Mouse (Mus musculus) midbrain, embryonic 11.5 days (tissue): ENCODE measurements at regions not wholly inside any gene's neighbourhood (a gene's known extent, or its start where the extent isn't known, plus 50 kb on each side); places are given as distances from the start of the nearest gene placed in this dataset.

Source experiments
- ATAC-seq: fragments of 200-750 bp; cut with Nextera tagmentation; 2 replicates; pipeline ENCODE4 v1.8.0; 2017; ENCODE audit warnings: moderate TSS enrichment, moderate library complexity; ENCODE audit not compliant: low FRiP score
- DNase-seq: peaks from one replicate; pipeline ENCODE4 v3.0.0; 2015; ENCODE audit warnings: low spot score; ENCODE audit errors: missing footprints
- H3K27ac ChIP-seq: fragments of 300-500 bp; sonication (generic); 2 replicates; pipeline ENCODE4 v1.5.1; 2014; ENCODE audit warnings: low read depth, low read length
- H3K27me3 ChIP-seq: fragments of 300-500 bp; sonication (generic); 2 replicates; pipeline ENCODE4 v1.6.1; 2014; ENCODE audit warnings: mild to moderate bottlenecking, low read length, moderate library complexity, mixed read lengths; ENCODE audit not compliant: control insufficient read depth, insufficient read depth
- H3K36me3 ChIP-seq: fragments of 300-500 bp; sonication (generic); 2 replicates; pipeline ENCODE4 v1.6.1; 2014; ENCODE audit warnings: mild to moderate bottlenecking, low read length, moderate library complexity, mixed read lengths; ENCODE audit not compliant: control insufficient read depth, insufficient read depth
- H3K4me1 ChIP-seq: fragments of 300-500 bp; sonication (generic); 2 replicates; pipeline ENCODE4 v1.6.1; 2014; ENCODE audit warnings: low read length; ENCODE audit not compliant: control insufficient read depth, insufficient read depth
- H3K4me2 ChIP-seq: fragments of 300-500 bp; sonication (generic); 2 replicates; pipeline ENCODE4 v1.6.1; 2014; ENCODE audit warnings: mild to moderate bottlenecking, moderate library complexity
- H3K4me3 ChIP-seq: fragments of 300-500 bp; sonication (generic); 2 replicates; pipeline ENCODE4 v1.5.1; 2014; ENCODE audit warnings: low read depth, low read length
- H3K9ac ChIP-seq: fragments of 300-500 bp; sonication (generic); 2 replicates; pipeline ENCODE4 v1.6.1; 2014; ENCODE audit warnings: low read length
- H3K9me3 ChIP-seq: fragments of 300-500 bp; sonication (generic); 2 replicates; pipeline ENCODE4 v1.6.1; 2016; ENCODE audit warnings: low read length; ENCODE audit not compliant: control insufficient read depth
- WGBS: fragments of 180-500 bp; shearing (Covaris S2); extraction: QIAGEN DNeasy Blood & Tissue Kit; methylation state at CpG from one replicate; pipeline ENCODE4 v1.1.7; 2014; 5-methylcytosine and 5-hydroxymethylcytosine counted together

- ATAC-seq (no peak), DNase-seq (no peak)
- no peaks in the 10 kb centered on the region for H3K4me1 ChIP-seq
- H3K36me3 ChIP-seq: no peaks in the 10 kb centered on the region
- no peak overlapping the region for H3K4me2 ChIP-seq
- H3K27ac ChIP-seq: no peak overlapping the region
- H3K9me3 ChIP-seq: no peaks in the 10 kb centered on the region
- no peak overlapping the region for H3K4me3 ChIP-seq
- H3K27me3 ChIP-seq: no peaks in the 10 kb centered on the region
- no peak overlapping the region for H3K9ac ChIP-seq
Observed at GRCm38 (mm10) chr17:4390577-4390976, 603.6 kb upstream of the Arid1b start.

GRCm38 (mm10) chr17:4391210-4391609 lies 602.9 kb upstream of the Arid1b start:
- no peak for ATAC-seq
- Histone ChIP-seq H3K36me3 (no peaks in the 10 kb centered on the region), H3K27me3 (no peaks in the 10 kb centered on the region), H3K27ac (no peak overlapping the region), H3K4me1 (no peaks in the 10 kb centered on the region), H3K4me2 (no peak overlapping the region), H3K9me3 (no peaks in the 10 kb centered on the region), H3K4me3 (no peak overlapping the region), H3K9ac (no peak overlapping the region)
- WGBS: 86% methylated on average over 1 of the region's 1 CpGs
- no peak for DNase-seq

GRCm38 (mm10) chr17:4396119-4396518 lies 598.0 kb upstream of the Arid1b start:
- 87% methylated on average over 5 of the region's 5 CpGs for WGBS
- no peak for DNase-seq
- Histone ChIP-seq H3K4me2 (no peak overlapping the region), H3K27ac (no peak overlapping the region), H3K27me3 (no peaks in the 10 kb centered on the region), H3K9ac (no peak overlapping the region), H3K4me3 (no peak overlapping the region), H3K36me3 (no peaks in the 10 kb centered on the region), H3K9me3 (no peaks in the 10 kb centered on the region), H3K4me1 (no peaks in the 10 kb centered on the region)
- no peak for ATAC-seq

- H3K9ac ChIP-seq: no peak overlapping the region
- H3K4me1 ChIP-seq: no peaks in the 10 kb centered on the region
- DNase-seq: no peak
- WGBS: 87% methylated on average over 5 of the region's 5 CpGs
- no peak overlapping the region for H3K4me2 ChIP-seq
- no peak overlapping the region for H3K4me3 ChIP-seq
- no peak for ATAC-seq
- no peaks in the 10 kb centered on the region for H3K9me3 ChIP-seq
- H3K36me3 ChIP-seq: no peaks in the 10 kb centered on the region
- no peak overlapping the region for H3K27ac ChIP-seq
- H3K27me3 ChIP-seq: no peaks in the 10 kb centered on the region
Observed at GRCm38 (mm10) chr17:4417686-4418085, 576.4 kb upstream of the Arid1b start.

GRCm38 (mm10) chr17:4424451-4425168 lies 569.5 kb upstream of the Arid1b start:
- H3K36me3 ChIP-seq: no peaks in the 10 kb centered on the region
- 59% methylated on average over 6 of the region's 6 CpGs for WGBS
- H3K9me3 ChIP-seq: no peaks in the 10 kb centered on the region
- no peaks in the 10 kb centered on the region for H3K27me3 ChIP-seq
- DNase-seq (no peak), ATAC-seq (no peak)
- no peak overlapping the region for H3K27ac ChIP-seq
- H3K4me2 ChIP-seq: no peak overlapping the region
- no peak overlapping the region for H3K9ac ChIP-seq
- H3K4me3 ChIP-seq: no peak overlapping the region
- H3K4me1 ChIP-seq: no peaks in the 10 kb centered on the region

- Histone ChIP-seq H3K4me2 (no peak overlapping the region), H3K36me3 (no peaks in the 10 kb centered on the region), H3K9me3 (no peaks in the 10 kb centered on the region), H3K27ac (no peak overlapping the region), H3K27me3 (no peaks in the 10 kb centered on the region), H3K9ac (no peak overlapping the region), H3K4me3 (no peak overlapping the region), H3K4me1 (no peaks in the 10 kb centered on the region)
- no peak for DNase-seq
- no peak for ATAC-seq
- 90% methylated on average over 2 of the region's 2 CpGs for WGBS
Observed at GRCm38 (mm10) chr17:4425342-4425741, 568.8 kb upstream of the Arid1b start.

GRCm38 (mm10) chr17:4429036-4429435 lies 565.1 kb upstream of the Arid1b start:
- 86% methylated on average over 2 of the region's 2 CpGs for WGBS
- H3K27ac ChIP-seq: no peak overlapping the region
- no peaks in the 10 kb centered on the region for H3K36me3 ChIP-seq
- no peak for ATAC-seq
- H3K9ac ChIP-seq: no peak overlapping the region
- DNase-seq: no peak
- no peak overlapping the region for H3K4me2 ChIP-seq
- no peaks in the 10 kb centered on the region for H3K4me1 ChIP-seq
- no peaks in the 10 kb centered on the region for H3K27me3 ChIP-seq
- H3K9me3 ChIP-seq: no peaks in the 10 kb centered on the region
- no peak overlapping the region for H3K4me3 ChIP-seq

GRCm38 (mm10) chr17:4445606-4446005 lies 548.5 kb upstream of the Arid1b start:
- Histone ChIP-seq H3K27me3 (no peaks in the 10 kb centered on the region), H3K4me2 (no peak overlapping the region), H3K27ac (no peak overlapping the region), H3K4me1 (no peaks in the 10 kb centered on the region), H3K4me3 (no peak overlapping the region), H3K9ac (no peak overlapping the region), H3K9me3 (no peaks in the 10 kb centered on the region), H3K36me3 (no peaks in the 10 kb centered on the region)
- 93% methylated on average over 1 of the region's 1 CpGs for WGBS
- DNase-seq (no peak), ATAC-seq (no peak)

GRCm38 (mm10) chr17:4457491-4457890 lies 536.6 kb upstream of the Arid1b start:
- ATAC-seq: no peak
- Histone ChIP-seq H3K4me2 (no peak overlapping the region), H3K9me3 (no peaks in the 10 kb centered on the region), H3K9ac (no peak overlapping the region), H3K27me3 (no peaks in the 10 kb centered on the region), H3K4me3 (no peak overlapping the region), H3K27ac (no peak overlapping the region), H3K4me1 (no peaks in the 10 kb centered on the region), H3K36me3 (no peaks in the 10 kb centered on the region)
- WGBS: 75% methylated on average over 1 of the region's 1 CpGs
- no peak for DNase-seq
